Mouse (Mus musculus) stomach, embryonic 16.5 days (tissue): ENCODE data around the gene Dazap1. TPM values are rescaled to one million over a fixed set of nuclear protein-coding genes. Genes with fewer than 3 reads are reported as not detected.

Experiments
- ATAC-seq: fragments of 200-750 bp; cut with Nextera tagmentation; 2 replicates; pipeline ENCODE4 v1.8.0; 2017; ENCODE audit warnings: moderate number of reproducible peaks, moderate TSS enrichment; ENCODE audit not compliant: insufficient read depth, low FRiP score
- H3K27ac ChIP-seq: fragments of 300-500 bp; sonication (generic); 2 replicates; pipeline ENCODE4 v1.5.1; 2014; ENCODE audit warnings: low read length
- H3K27me3 ChIP-seq: fragments of 300-500 bp; sonication (generic); 2 replicates; pipeline ENCODE4 v1.6.1; 2014; ENCODE audit warnings: low read length, control low read depth, mixed read lengths; ENCODE audit not compliant: control insufficient read depth, insufficient read depth
- H3K36me3 ChIP-seq: fragments of 300-500 bp; sonication (generic); 2 replicates; pipeline ENCODE4 v1.6.1; 2014; ENCODE audit warnings: low read length; ENCODE audit not compliant: control insufficient read depth, insufficient read depth
- H3K4me1 ChIP-seq: fragments of 300-500 bp; sonication (generic); 2 replicates; pipeline ENCODE4 v1.6.1; 2014; ENCODE audit warnings: low read length, control low read depth, mixed read lengths; ENCODE audit not compliant: control insufficient read depth, insufficient read depth
- H3K4me2 ChIP-seq: fragments of 300-500 bp; sonication (generic); 2 replicates; pipeline ENCODE4 v1.6.1; 2014; ENCODE audit warnings: low read depth, low read length, mixed read lengths
- H3K4me3 ChIP-seq: fragments of 300-500 bp; sonication (generic); replicated peaks from 2 replicates; pipeline ENCODE4 v1.5.1; 2014; ENCODE audit warnings: mild to moderate bottlenecking, low read length
- H3K9ac ChIP-seq: fragments of 300-500 bp; sonication (generic); 2 replicates; pipeline ENCODE4 v1.6.1; 2014; ENCODE audit warnings: low read length
- H3K9me3 ChIP-seq: fragments of 300-500 bp; sonication (generic); replicated peaks from 2 replicates; pipeline ENCODE4 v1.6.1; 2016; ENCODE audit warnings: low read length, control low read depth; ENCODE audit not compliant: control insufficient read depth
- WGBS: fragments of 180-500 bp; shearing (Covaris S2); extraction: QIAGEN DNeasy Blood & Tissue Kit; methylation state at CpG from one replicate; pipeline ENCODE4 v1.1.7; 2014; 5-methylcytosine and 5-hydroxymethylcytosine counted together
- polyA plus RNA-seq: library from polyadenylated mRNA; unstranded; fragments of >200 nt; fragmentation: Nextera tagmentation; extraction: Ambion mirVana; gene quantifications from 2 replicates; pipeline ENCODE4 v1.2.1, GENCODE M21; 2015

Dazap1 gene
- polyA plus RNA-seq, 1 experiment from 2014 or later, result 43.9 TPM

DNA sequence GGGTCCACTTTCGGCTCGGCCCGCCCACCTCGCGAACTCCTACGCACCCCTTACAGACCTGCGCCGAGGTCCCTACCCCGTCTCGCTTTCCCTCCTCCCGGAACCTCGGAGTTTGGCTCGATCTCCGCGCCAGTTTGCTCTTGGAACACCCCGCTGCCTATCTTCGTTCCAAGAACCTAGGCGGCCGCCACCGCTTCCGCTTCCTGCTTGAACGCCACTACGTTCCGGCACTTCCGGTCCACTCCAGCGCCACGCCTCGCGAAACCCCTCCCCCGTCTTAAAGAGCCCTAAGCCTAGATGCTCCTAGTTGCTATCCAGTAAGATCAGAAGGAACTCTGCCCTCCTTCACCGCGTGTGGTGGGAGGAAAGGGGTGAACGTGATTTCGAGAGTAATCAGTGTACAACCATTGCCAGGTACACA, 59.1 kb downstream of the Dazap1 start, which contains the start of gene 2310011J03Rik:
TSS of gene 2310011J03Rik (minus strand) at position 198 of the 421 bp plus-strand sequence.
- Histone ChIP-seq H3K9ac (peak within 1 kb of the TSS; percentile 74), H3K4me1 (peaks cover 13% of the 10 kb centered on the region; the same call in 1 of the 2 replicates), H3K4me2 (peak within 1 kb of the TSS; percentile 57), H3K27ac (peak within 1 kb of the TSS; percentile 72; the same call in 1 of the 2 replicates), H3K27me3 (peaks cover 12% of the 10 kb centered on the region), H3K4me3 (peak within 1 kb of the TSS; percentile 56), H3K36me3 (peaks cover 5% of the 10 kb centered on the region; the same call in 1 of the 2 replicates), H3K9me3 (no peaks in the 10 kb centered on the region)
- WGBS, result under 1% methylated on average over 34 of the region's 34 CpGs
- ATAC-seq, result peak; percentile 51; the same call in 1 of the 2 replicates

GRCm38 (mm10) chr10:80321014-80321669, 59.9 kb downstream of the Dazap1 start:
- Histone ChIP-seq H3K27me3 (peaks cover 6% of the 10 kb centered on the region), H3K9me3 (no peaks in the 10 kb centered on the region), H3K27ac (peak overlapping the region; percentile 5; the same call in 1 of the 2 replicates), H3K4me2 (peak overlapping the region; percentile 20; the same call in 1 of the 2 replicates), H3K9ac (no peak overlapping the region; the same call in 1 of the 2 replicates), H3K36me3 (peaks cover 5% of the 10 kb centered on the region; the same call in 1 of the 2 replicates), H3K4me3 (no peak overlapping the region), H3K4me1 (peaks cover 13% of the 10 kb centered on the region; the same call in 1 of the 2 replicates)
- no peak for ATAC-seq
- 75% methylated on average over 6 of the region's 6 CpGs for WGBS

DNA sequence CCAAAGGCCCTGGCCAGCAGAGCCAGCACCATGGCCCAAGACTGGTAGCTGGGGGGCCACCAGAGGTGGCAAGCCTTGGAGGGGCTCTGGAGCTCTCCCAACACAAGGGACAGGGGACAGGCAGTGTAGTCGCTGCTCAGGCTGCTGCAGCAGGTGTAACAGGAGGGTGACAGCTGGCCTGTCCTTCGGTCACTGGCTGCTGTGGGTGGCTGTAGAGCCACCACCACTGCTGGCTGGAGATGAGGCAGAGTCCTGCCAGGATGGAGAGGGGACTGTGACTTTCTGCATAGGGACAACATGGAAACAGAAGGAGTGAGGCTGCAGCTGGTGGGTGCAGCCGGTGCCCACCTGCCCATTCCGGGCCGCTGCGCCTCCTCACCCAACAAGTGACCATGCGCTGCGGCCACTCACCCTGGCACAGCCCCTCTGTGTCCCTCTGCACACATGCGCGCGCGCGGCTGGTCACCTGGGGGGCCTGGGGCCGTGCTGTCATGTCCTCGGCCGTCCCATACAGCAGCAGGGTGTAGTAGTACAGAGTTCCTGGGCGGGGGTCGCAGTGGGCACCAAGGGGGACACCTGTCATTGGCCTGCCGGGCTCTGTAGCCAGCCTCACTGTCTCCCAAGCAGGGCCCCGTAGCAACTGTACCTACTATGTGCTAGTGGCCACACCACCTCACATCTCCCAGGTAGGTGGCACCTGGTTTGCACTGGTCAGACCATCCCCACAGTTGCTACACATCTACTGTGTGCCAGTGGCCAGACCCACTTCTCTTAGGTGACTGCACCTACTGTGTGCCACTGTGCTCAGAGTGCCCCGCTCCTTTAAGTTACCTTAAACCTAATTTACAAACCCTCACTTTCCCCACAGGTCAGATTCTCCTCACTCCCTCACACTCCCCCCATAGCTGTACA, 60.6 kb downstream of the Dazap1 start:
- Histone ChIP-seq H3K27me3 (peaks cover 2% of the 10 kb centered on the region), H3K4me2 (peak overlapping the region; percentile 96), H3K9ac (peak overlapping the region; percentile 75), H3K4me3 (peak overlapping the region; percentile 66), H3K27ac (no peak overlapping the region), H3K36me3 (peaks cover 5% of the 10 kb centered on the region; the same call in 1 of the 2 replicates), H3K9me3 (no peaks in the 10 kb centered on the region), H3K4me1 (peaks cover 13% of the 10 kb centered on the region; the same call in 1 of the 2 replicates)
- ATAC-seq, result no peak
- 89% methylated on average over 21 of the region's 21 CpGs for WGBS

DNA sequence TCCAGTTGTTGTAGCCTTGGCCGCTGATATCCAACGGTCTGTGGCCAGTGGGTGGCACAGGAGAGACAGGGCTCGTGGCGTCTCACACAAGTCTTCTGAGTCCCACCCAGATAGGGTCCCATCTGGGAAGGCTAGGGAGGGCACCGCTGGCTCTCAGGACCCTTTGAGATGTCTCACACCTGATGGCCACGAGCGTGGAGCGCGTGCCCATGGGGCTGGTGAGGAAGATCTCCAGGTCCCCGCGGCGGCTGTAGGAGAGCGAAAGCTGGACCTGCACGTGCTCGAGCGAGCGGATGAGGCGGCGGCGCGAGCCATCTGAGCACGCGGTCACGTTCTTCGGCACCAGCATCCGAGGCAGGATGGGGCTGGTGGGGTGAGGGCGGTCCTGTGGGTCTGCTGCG, 61.5 kb downstream of the Dazap1 start:
- no peak overlapping the region for H3K27ac ChIP-seq
- ATAC-seq, result peak; percentile 11; the same call in 1 of the 2 replicates
- H3K4me3 ChIP-seq, result peak overlapping the region; percentile 66
- H3K9ac ChIP-seq, result peak overlapping the region; percentile 75
- H3K27me3 ChIP-seq, result no peaks in the 10 kb centered on the region; the same call in 1 of the 2 replicates
- H3K36me3 ChIP-seq, result peaks cover 2% of the 10 kb centered on the region; the same call in 1 of the 2 replicates
- WGBS, result 4% methylated on average over 28 of the region's 28 CpGs
- H3K4me1 ChIP-seq, result peaks cover 13% of the 10 kb centered on the region; the same call in 1 of the 2 replicates
- H3K9me3 ChIP-seq, result no peaks in the 10 kb centered on the region
- H3K4me2 ChIP-seq, result peak overlapping the region; percentile 96

- H3K4me3 ChIP-seq, result peak overlapping the region; percentile 66
- H3K27ac ChIP-seq, result peak overlapping the region; percentile 37
- 1% methylated on average over 45 of the region's 46 CpGs for WGBS
- H3K4me2 ChIP-seq, result peak overlapping the region; percentile 96
- peak overlapping the region; percentile 75 for H3K9ac ChIP-seq
- no peaks in the 10 kb centered on the region; the same call in 1 of the 2 replicates for H3K27me3 ChIP-seq
- H3K9me3 ChIP-seq, result no peaks in the 10 kb centered on the region
- peak; percentile 63 for ATAC-seq
- H3K4me1 ChIP-seq, result peaks cover 13% of the 10 kb centered on the region; the same call in 1 of the 2 replicates
- H3K36me3 ChIP-seq, result no peaks in the 10 kb centered on the region
Measured at GRCm38 (mm10) chr10:80323261-80324119, 62.2 kb downstream of the Dazap1 start.

GRCm38 (mm10) chr10:80324120-80325037, 63.1 kb downstream of the Dazap1 start:
- no peaks in the 10 kb centered on the region for H3K36me3 ChIP-seq
- H3K27me3 ChIP-seq, result no peaks in the 10 kb centered on the region; the same call in 1 of the 2 replicates
- no peak for ATAC-seq
- H3K4me2 ChIP-seq, result peak overlapping the region; percentile 96
- peak overlapping the region; percentile 66 for H3K4me3 ChIP-seq
- H3K9me3 ChIP-seq, result no peaks in the 10 kb centered on the region
- H3K4me1 ChIP-seq, result peaks cover 14% of the 10 kb centered on the region; the same call in 1 of the 2 replicates
- H3K27ac ChIP-seq, result no peak overlapping the region
- WGBS, result 78% methylated on average over 17 of the region's 17 CpGs
- 0 out of 2 replicates have a peak overlapping the region, but pooled peaks have one; percentile 75 for H3K9ac ChIP-seq

DNA sequence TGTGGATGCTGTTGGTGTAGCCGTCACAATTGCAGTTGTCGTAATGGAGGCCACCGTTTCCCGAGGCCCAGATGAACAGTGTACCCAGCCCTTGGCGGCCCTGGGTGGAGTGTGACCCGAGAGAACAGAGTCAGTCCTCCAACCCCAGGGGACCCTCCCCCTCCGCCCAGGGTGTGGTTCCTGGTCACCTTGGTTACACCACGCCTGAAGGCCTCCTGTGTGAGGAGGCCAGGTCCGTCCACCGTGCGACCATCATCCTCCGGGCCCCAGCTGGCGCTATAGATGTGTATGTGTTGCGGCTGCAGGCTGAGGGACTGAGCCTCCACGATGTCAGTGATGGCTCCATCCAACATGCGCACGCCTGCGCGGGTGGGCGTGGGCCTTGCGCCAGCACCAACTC, 63.8 kb downstream of the Dazap1 start:
- 69% methylated on average over 21 of the region's 21 CpGs for WGBS
- Histone ChIP-seq H3K9me3 (no peaks in the 10 kb centered on the region), H3K4me2 (no peak overlapping the region), H3K4me1 (peaks cover 15% of the 10 kb centered on the region; the same call in 1 of the 2 replicates), H3K27ac (no peak overlapping the region), H3K4me3 (no peak overlapping the region), H3K9ac (no peak overlapping the region), H3K27me3 (no peaks in the 10 kb centered on the region; the same call in 1 of the 2 replicates), H3K36me3 (no peaks in the 10 kb centered on the region)
- no peak for ATAC-seq
